Mouse (Mus musculus) spleen, adult 2 months (tissue): ENCODE data around the gene Ptgis. TPM values are rescaled to one million over a fixed set of nuclear protein-coding genes. Genes with fewer than 3 reads are reported as not detected.

Experiments used
- DNase-seq, 2 experiments: peaks; one replicate each; pipeline versions ENCODE4 v3.0.0 to v3.0.0-alpha.2; 2012 to 2021; ENCODE audit warnings: low spot score in 2 of 2, low read depth in 1 of 2
- H3K27ac ChIP-seq: fragments of 200-500 bp; 2 replicates; pipeline ENCODE4 v1.5.1; 2012; ENCODE audit warnings: low read length, inconsistent platforms; ENCODE audit not compliant: insufficient read depth
- H3K27me3 ChIP-seq: fragments of 200-500 bp; 2 replicates; pipeline ENCODE4 v1.6.1; 2012; ENCODE audit warnings: mild to moderate bottlenecking, moderate library complexity, low read length, inconsistent platforms; ENCODE audit not compliant: control insufficient read depth, insufficient read depth
- H3K36me3 ChIP-seq: fragments of 200-500 bp; 2 replicates; pipeline ENCODE4 v1.6.1; 2012; ENCODE audit warnings: mild to moderate bottlenecking, low read length, inconsistent platforms; ENCODE audit not compliant: control insufficient read depth, insufficient read depth
- H3K4me1 ChIP-seq: fragments of 200-500 bp; 2 replicates; pipeline ENCODE4 v1.6.1; 2011; ENCODE audit warnings: inconsistent platforms; ENCODE audit not compliant: control insufficient read depth, insufficient read depth, insufficient read length
- H3K4me3 ChIP-seq: fragments of 200-500 bp; 2 replicates; pipeline ENCODE4 v1.5.1; 2011; ENCODE audit warnings: mild to moderate bottlenecking, inconsistent platforms; ENCODE audit not compliant: insufficient read depth, insufficient read length; ENCODE audit errors: extremely low read depth
- CTCF ChIP-seq: fragments of 200-500 bp; IDR thresholded peaks from 2 replicates; pipeline ENCODE4 v1.5.1; 2011; ENCODE audit warnings: mild to moderate bottlenecking, inconsistent platforms; ENCODE audit not compliant: insufficient read depth, insufficient read length, insufficient replicate concordance; ENCODE audit errors: extremely low read depth
- POLR2A ChIP-seq: fragments of 200-500 bp; IDR thresholded peaks from 2 replicates; pipeline ENCODE4 v1.6.1; 2011; ENCODE audit warnings: low read depth, low read length, inconsistent platforms
- WGBS: fragments of 180-500 bp; shearing (Covaris S2); methylation state at CpG from one replicate; pipeline ENCODE4 v1.1.7; 2018; 5-methylcytosine and 5-hydroxymethylcytosine counted together
- polyA plus RNA-seq: library from polyadenylated mRNA; depleted of rRNA; stranded (reverse); fragments of >200 nt; gene quantifications from 2 replicates; pipeline ENCODE4 v1.2.3, GENCODE M21; 2012

Ptgis gene
- polyA plus RNA-seq, 1 experiment: 6.4 TPM

DNA sequence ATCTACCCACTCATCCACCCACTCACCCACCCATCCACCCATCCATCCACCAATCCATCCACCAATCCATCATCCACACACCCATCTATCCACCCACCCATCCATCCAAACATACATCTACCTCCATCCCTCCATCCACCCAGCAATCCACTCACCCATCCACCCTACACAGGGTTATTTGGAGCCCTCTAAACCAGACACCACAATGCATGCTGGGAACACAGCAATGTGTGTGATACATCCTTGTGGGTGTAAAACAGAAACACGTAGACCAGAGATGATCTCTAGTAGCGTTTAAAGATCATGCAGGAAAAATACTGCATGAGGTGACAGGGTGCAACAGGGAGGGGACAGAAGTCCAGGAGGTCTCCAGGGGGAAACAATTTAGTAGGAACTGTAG is 55.0 kb downstream of the Ptgis start:
- no peak overlapping the region for H3K27ac ChIP-seq
- TF ChIP-seq CTCF (no peak), POLR2A (no peak)
- peaks cover 12% of the 10 kb centered on the region for H3K4me1 ChIP-seq
- 84% methylated on average over 2 of the region's 2 CpGs for WGBS
- H3K36me3 ChIP-seq: no peaks in the 10 kb centered on the region
- DNase-seq: no peak
- H3K4me3 ChIP-seq: no peak overlapping the region
- H3K27me3 ChIP-seq: peaks cover 5% of the 10 kb centered on the region; the same call in 1 of the 2 replicates

DNA sequence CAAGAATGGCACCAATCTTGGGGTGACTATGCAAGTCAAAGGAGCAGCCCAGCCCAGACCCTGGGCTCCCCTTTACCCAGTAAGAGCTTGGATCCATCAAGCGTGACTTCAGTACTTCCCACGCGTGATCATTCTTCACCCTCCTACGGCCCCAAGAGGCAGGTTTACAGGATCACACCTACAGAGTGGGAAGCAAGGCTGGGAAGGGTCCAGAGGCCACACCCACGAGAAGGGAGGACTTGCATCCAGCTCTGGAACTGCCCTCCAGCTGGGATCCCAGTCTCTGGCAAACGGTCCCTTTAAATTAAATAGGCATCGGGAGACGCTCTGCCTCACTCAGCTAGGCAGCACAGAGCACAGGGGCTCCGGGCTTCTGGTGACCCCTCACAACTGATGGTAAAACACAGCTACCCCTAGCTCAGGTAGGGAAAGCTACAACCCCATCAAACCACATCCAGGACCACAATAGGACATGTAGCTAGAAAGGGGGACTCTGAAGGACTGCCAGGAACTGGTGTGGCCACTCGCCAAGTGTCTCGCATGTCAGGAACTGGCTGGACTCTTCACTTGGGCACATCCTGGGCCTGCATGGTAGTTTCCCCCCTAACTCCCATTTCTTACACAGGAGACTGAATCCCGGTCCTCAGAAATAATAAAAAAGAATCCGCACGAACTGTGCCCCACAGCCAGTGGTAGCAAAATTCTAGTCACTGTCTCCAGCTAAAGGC is 58.6 kb downstream of the Ptgis start:
- Histone ChIP-seq H3K4me1 (peaks cover 3% of the 10 kb centered on the region; the same call in 1 of the 2 replicates), H3K27me3 (no peaks in the 10 kb centered on the region), H3K4me3 (no peak overlapping the region), H3K36me3 (no peaks in the 10 kb centered on the region), H3K27ac (no peak overlapping the region)
- TF ChIP-seq CTCF (no peak), POLR2A (no peak)
- DNase-seq: no peak
- 79% methylated on average over 14 of the region's 14 CpGs for WGBS

DNA sequence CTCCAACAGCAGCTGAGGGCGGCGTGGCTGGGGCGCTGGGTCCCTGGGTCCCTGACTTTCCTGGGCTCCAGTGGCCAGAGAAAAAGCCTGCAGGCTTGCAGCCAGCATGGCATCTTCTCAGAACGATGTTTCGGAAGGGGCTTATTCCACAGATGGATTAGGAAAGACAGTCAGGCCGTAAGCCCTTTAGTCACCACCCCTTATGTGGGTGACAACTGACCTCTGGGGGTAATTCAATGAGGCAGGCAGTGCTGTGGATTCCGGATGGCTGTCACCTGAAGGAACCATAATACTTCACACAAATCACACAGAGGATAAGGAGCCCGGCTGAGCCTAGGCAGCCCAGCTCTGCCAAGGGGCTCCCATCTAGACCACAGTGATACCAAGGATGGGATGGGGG is 59.3 kb downstream of the Ptgis start:
- H3K27ac ChIP-seq: no peak overlapping the region
- H3K36me3 ChIP-seq: no peaks in the 10 kb centered on the region
- peaks cover 3% of the 10 kb centered on the region; the same call in 1 of the 2 replicates for H3K4me1 ChIP-seq
- no peak overlapping the region for H3K4me3 ChIP-seq
- no peaks in the 10 kb centered on the region for H3K27me3 ChIP-seq
- WGBS: 87% methylated on average over 8 of the region's 8 CpGs
- TF ChIP-seq CTCF (no peak), POLR2A (no peak)
- DNase-seq: no peak

DNA sequence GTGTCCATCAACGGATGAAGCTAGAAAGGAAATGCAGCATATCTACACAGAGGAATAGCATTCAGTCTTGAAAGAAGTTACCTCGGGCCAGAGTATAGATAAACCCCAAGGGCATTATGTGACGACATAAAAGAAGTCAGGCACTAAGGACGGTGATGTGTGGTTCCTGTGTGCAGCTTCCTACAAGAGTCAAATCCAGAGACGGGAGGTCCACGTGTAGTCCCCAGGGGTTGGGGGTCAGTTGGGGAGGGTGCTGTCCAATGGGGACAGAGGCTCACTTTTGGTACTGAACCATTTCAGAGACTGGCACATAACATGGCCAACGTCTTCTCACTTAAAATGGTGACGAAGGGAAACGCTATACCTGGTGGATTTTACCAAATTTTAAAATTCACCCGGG is 61.1 kb downstream of the Ptgis start:
- no peak for DNase-seq
- TF ChIP-seq CTCF (no peak), POLR2A (no peak)
- Histone ChIP-seq H3K36me3 (no peaks in the 10 kb centered on the region), H3K4me3 (no peak overlapping the region), H3K27ac (no peak overlapping the region), H3K27me3 (no peaks in the 10 kb centered on the region), H3K4me1 (peaks cover 3% of the 10 kb centered on the region; the same call in 1 of the 2 replicates)
- WGBS: 47% methylated on average over 10 of the region's 10 CpGs

DNA sequence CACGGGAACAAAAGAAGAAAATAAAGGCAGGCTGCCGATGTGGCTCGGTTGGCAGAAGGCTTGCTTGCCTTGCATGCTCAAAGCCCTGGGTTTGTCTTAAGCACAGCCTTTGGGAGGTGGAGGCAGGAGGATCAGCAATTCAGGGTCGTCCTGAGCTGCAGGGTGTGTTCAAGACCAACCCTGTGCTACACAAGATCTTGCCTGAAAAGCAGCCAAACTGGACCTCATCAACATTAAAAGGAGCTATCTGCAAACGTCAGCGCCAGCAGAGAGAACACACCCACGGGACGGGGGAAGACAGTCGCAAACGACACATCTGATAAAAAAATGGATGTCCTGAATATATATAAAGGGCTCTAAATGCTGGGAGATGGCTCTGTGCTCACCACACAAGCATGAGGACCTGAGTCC is 63.2 kb downstream of the Ptgis start:
- Histone ChIP-seq H3K27me3 (no peaks in the 10 kb centered on the region), H3K27ac (no peak overlapping the region), H3K4me3 (no peak overlapping the region), H3K4me1 (peaks cover 3% of the 10 kb centered on the region; the same call in 1 of the 2 replicates), H3K36me3 (no peaks in the 10 kb centered on the region)
- DNase-seq: no peak
- TF ChIP-seq CTCF (no peak), POLR2A (no peak)
- WGBS: 77% methylated on average over 10 of the region's 10 CpGs

DNA sequence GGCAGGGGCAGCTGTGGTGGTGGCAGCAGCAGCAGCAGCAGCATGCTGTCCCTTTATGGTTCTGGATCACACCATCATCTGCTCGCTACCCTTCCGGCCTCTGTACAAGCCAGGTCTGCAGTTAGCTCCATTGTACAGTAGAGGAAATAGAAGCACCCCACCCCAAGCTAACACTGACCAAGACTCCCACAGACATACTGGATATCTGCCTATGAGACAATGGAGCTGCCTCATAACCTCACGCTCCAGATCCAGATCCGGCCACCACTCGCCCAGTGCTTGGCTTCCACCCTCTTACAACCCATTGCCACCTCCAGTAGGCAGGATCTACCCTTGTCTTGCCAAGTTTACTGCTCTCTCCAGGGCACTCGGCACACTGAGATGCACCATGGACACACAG is 65.1 kb downstream of the Ptgis start:
- Histone ChIP-seq H3K4me1 (peaks cover 3% of the 10 kb centered on the region; the same call in 1 of the 2 replicates), H3K36me3 (no peaks in the 10 kb centered on the region), H3K27me3 (no peaks in the 10 kb centered on the region), H3K4me3 (no peak overlapping the region), H3K27ac (no peak overlapping the region)
- WGBS: 90% methylated on average over 6 of the region's 6 CpGs
- no peak for DNase-seq
- TF ChIP-seq CTCF: no peak
- TF ChIP-seq POLR2A: no peak
